Mouse (Mus musculus) megakaryocyte, embryonic 14.5 days (primary cell): ENCODE data around the gene Marveld3.

Source experiments
- FLI1 ChIP-seq: IDR thresholded peaks from 2 replicates; pipeline ENCODE4 v1.6.1; 2012; ENCODE audit warnings: low read length, inconsistent platforms, mixed read lengths
- GATA1 ChIP-seq: IDR thresholded peaks from 3 replicates; pipeline ENCODE4 v1.6.1; 2012; ENCODE audit warnings: mixed read lengths, low read length, inconsistent platforms, borderline replicate concordance

DNA sequence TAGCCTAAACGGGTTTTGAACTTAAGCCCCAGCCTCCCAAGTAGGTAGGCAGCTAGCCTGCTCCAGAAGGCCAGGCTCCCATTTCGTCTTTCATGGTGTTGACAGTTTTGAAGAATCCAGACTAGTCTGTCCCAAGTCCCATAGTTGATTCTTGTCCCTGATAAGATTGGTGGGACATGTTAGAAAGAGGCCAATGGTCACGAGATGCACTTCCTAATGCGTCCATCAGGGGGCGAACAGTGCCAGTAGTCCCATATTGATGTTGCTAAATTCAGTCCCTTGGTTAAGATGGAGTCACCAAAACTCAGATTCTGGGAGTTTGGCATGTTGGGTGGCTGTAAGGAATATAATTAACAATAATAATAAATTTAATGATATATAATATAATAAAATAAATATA lies 48.9 kb upstream of the Marveld3 start:
- TF ChIP-seq GATA1 (no peak), FLI1 (no peak)
